ENCODE assay signal across 10 mouse cellular contexts in genomic region chr10:94575958-94576357, GRCm38 (mm10).
DNase-seq lines count a peak whose midpoint lies in the region; ATAC-seq and TF ChIP-seq lines count a peak whose summit lies in the region.
"Had no signal": no experiment of that assay in that cellular context is flagged by ENCODE, and none has a peak within 500 bp of the region (broad histone marks: within the 10 kb centered on the region; RNA-seq: fewer than 3 reads in every experiment).

No protein-coding gene starts in this region.

- no peak overlapping the region for H3K4me3 ChIP-seq in heart, embryonic 15.5 days
- no peak overlapping the region for H3K4me3 ChIP-seq in cerebellum, adult 2 months (replicated peaks; ENCODE audit: insufficient read depth, low read depth, low read length)
- H3K4me3 ChIP-seq in hindbrain, embryonic 14.5 days (replicated peaks; ENCODE audit: low read length), result no peak overlapping the region
- H3K4me3 ChIP-seq: hindbrain, embryonic 13.5 days had no signal

- ATAC-seq in heart, embryonic 15.5 days (replicated peaks; ENCODE audit: insufficient number of reproducible peaks, insufficient read depth, low FRiP score, low read depth), result peak; percentile 23; the same call in 1 of the 2 replicates
- no peak for ATAC-seq in erythroid progenitor cell, adult 5-6 weeks (replicated peaks; ENCODE audit: low FRiP score, poor library complexity, severe bottlenecking)
- ATAC-seq in hindbrain, embryonic 14.5 days (ENCODE audit: low FRiP score), result no peak

- 25% methylated on average over 8 of the region's 8 CpGs for WGBS in heart, embryonic 15.5 days
- 50% methylated on average over 8 of the region's 8 CpGs for WGBS in cerebellum, adult 2 months
- 69% methylated on average over 8 of the region's 8 CpGs for WGBS in hindbrain, embryonic 14.5 days

- no peak for TF ChIP-seq POLR2A in cerebellum, adult 2 months (IDR thresholded peaks at IDR 0.05; ENCODE audit: borderline replicate concordance, insufficient read depth, low read length)

- no peaks in the 10 kb centered on the region for H3K27me3 ChIP-seq in heart, embryonic 15.5 days
- H3K27me3 ChIP-seq in cerebellum, adult 2 months (ENCODE audit: control insufficient read depth, insufficient read depth, low read length), result no peaks in the 10 kb centered on the region
- no peaks in the 10 kb centered on the region for H3K27me3 ChIP-seq in hindbrain, embryonic 14.5 days (ENCODE audit: control insufficient read depth, insufficient read depth, low read length)
- H3K27me3 ChIP-seq: hindbrain, embryonic 13.5 days had no signal

- DNase-seq in adrenal gland, adult 8-10 months, result peak; percentile 37
- DNase-seq in adrenal gland, postnatal 4 days (ENCODE audit: low spot score in 2 of 2), result no peak
- DNase-seq in adrenal gland, postnatal 10 days, result peak; percentile 57
- peak; percentile 75 for DNase-seq in lung, postnatal 10 days
- DNase-seq in cerebellum, adult 2 months, result no peak
- DNase-seq in hindbrain, embryonic 14.5 days (ENCODE audit: low spot score), result no peak

- H3K9me3 ChIP-seq in heart, embryonic 15.5 days (replicated peaks), result no peaks in the 10 kb centered on the region
- H3K9me3 ChIP-seq in hindbrain, embryonic 14.5 days (ENCODE audit: control insufficient read depth, low read length), result no peaks in the 10 kb centered on the region
- H3K9me3 ChIP-seq: hindbrain, embryonic 13.5 days had no signal

- H3K9ac ChIP-seq in heart, embryonic 15.5 days, result no peak overlapping the region
- H3K9ac ChIP-seq in hindbrain, embryonic 14.5 days, result no peak overlapping the region
- H3K9ac ChIP-seq: hindbrain, embryonic 13.5 days had no signal

- H3K4me2 ChIP-seq in heart, embryonic 15.5 days, result 0 out of 2 replicates have a peak overlapping the region, but pooled peaks have one; percentile 24
- no peak overlapping the region for H3K4me2 ChIP-seq in hindbrain, embryonic 14.5 days (replicated peaks)
- H3K4me2 ChIP-seq: hindbrain, embryonic 13.5 days; midbrain, embryonic 11.5 days had no signal

- H3K4me1 ChIP-seq in heart, embryonic 15.5 days (replicated peaks), result peaks cover 36% of the 10 kb centered on the region
- H3K4me1 ChIP-seq in cerebellum, adult 2 months (ENCODE audit: control insufficient read depth, insufficient read depth, low read length), result no peaks in the 10 kb centered on the region
- H3K4me1 ChIP-seq in hindbrain, embryonic 14.5 days (replicated peaks; ENCODE audit: control insufficient read depth, insufficient read depth, low read length), result no peaks in the 10 kb centered on the region

- H3K27ac ChIP-seq in heart, embryonic 15.5 days, result 0 out of 2 replicates have a peak overlapping the region, but pooled peaks have one; percentile 9
- no peak overlapping the region for H3K27ac ChIP-seq in cerebellum, adult 2 months (ENCODE audit: insufficient read depth, low read length)
- H3K27ac ChIP-seq in hindbrain, embryonic 14.5 days, result no peak overlapping the region
- H3K27ac ChIP-seq: hindbrain, embryonic 13.5 days had no signal

- no peaks in the 10 kb centered on the region for H3K36me3 ChIP-seq in heart, embryonic 15.5 days
- no peaks in the 10 kb centered on the region for H3K36me3 ChIP-seq in hindbrain, embryonic 14.5 days (replicated peaks; ENCODE audit: control insufficient read depth, insufficient read depth)

- no peak for TF ChIP-seq CTCF in cerebellum, adult 2 months (IDR thresholded peaks at IDR 0.05; ENCODE audit: borderline replicate concordance, insufficient read depth, low read depth, low read length)

Comparison
In these comparisons a context has a peak if more than half of its experiments do, and no peak if none do; other contexts are left out.
1. DNase-seq: peak in adrenal gland, adult 8-10 months (single experiment), adrenal gland, postnatal 10 days (single experiment) and lung, postnatal 10 days (single experiment); none in adrenal gland, postnatal 4 days (0 of 2), cerebellum, adult 2 months (0 of 2) and hindbrain, embryonic 14.5 days (single experiment).